Mouse (Mus musculus): ENCODE results near the gene Uck1.
A peak's percentile ranks its signal among the peaks of the same experiment; 100 is the strongest.

The Uck1 gene

GRCm38 (mm10) chr2:32258887-32259533 lies 949 bp downstream of the Uck1 start:
- no peak for DNase-seq (ENCODE audit: low spot score)

DNA sequence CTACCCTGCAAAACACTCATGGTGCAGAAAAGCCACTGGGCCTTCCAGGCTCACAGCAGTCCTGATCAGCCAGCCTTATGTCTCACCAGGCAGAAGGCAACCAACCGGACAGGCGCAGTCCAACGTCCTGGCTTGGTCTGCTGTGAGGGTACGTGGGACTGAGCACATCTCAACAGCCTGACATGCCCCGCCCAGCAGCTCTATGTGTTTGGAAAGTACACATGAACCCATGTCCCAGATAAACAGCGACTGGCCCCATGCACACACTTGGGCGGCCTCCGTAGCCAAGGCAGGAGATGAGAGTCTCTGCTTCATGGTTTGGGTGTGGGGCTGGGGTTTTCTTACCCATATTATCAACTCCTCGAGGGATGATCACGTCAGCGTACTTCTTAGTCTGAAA lies 3.7 kb downstream of the Uck1 start:
- DNase-seq (ENCODE audit: low spot score): no peak

- no peak for DNase-seq (ENCODE audit: low spot score)
Observed at GRCm38 (mm10) chr2:32254563-32254962, 5.4 kb downstream of the Uck1 start.

DNA sequence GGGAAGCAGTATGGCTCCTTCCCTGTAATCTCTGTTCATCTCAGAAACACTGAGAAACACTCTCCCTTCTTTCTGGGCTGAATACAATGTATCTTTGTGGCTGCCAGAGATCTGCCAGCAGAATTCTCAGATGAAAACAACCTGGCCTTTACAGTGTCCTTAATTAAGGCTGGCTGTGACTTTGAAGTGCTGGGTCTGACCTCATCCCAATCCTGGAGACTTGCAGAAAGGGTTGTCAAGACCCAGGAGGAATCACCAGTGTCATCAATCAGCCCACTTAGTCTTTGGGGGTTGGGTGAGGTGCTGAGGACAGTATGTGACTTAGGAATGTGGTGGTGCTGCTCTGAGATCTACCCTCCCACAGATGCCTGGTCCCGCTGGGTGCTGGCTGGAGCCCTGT lies 6.6 kb downstream of the Uck1 start:
- DNase-seq (ENCODE audit: low spot score): no peak

DNA sequence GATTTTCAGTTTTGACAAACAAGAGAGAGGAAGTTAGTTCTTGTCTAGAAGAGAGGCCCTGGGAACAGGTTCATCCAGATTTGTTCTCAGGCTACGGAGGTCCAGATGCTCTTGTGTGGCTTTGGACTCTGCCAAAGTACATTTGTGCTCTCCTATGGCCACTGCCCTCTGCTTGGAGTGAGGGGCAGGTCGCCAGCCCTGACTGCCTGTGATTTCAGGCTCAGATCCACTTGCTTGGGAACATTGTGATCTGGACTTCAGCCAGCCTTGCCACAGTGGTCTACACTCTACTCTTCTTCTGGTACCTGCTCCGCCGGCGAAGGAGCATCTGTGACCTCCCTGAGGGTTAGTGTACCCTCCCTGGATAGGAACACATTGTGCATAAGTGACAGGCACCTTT lies 7.3 kb downstream of the Uck1 start:
- no peak for DNase-seq (ENCODE audit: low spot score)

GRCm38 (mm10) chr2:32251791-32252527 lies 8.0 kb downstream of the Uck1 start:
- DNase-seq (ENCODE audit: low spot score): no peak

DNA sequence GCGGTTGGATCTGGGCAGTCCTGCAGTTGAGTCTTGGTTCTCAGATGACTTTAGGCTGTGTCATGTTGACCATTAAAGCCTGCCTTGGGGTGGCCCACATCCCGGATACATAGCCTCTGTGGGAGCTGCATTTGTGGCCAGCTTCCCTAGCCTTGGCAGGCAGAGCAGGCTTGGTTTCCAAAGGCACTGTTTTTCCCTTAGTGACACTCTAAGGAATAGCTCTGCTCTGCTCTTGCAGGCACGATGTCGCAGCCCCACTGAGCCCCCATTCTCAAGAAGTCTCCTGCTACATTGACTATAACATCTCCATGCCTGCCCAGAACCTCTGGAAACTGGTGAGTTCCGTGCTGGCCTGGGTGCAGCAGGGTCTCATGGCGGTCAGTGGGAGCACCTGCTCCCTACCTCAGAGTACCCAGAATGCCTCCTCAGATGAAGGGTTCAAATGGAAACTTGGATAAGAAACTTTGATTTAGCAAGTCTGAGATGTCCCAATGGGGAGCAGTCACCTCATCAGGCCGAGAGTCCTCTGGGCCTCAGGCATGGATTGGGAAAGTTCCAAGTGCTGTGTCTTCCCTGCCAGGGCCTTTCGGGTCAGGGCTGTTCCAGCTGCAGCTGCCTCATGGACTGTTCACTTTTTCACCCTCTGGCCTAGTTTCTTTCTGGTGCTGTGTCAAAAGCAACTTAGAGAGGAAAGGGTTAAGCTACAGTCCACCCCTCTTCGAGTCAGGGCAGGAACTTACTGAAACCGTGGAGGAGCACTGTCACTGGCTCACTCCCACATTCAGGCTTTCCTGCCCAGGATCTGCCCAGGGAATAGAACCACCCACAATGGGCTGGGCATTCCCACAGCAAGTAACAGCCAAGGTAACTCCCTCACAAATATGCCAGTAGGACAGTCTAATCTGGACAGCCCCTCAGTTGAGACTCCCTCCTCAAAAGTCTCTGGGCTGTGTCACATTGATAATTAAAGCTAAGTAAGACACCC lies 11.3 kb downstream of the Uck1 start:
- no peak for DNase-seq (ENCODE audit: low spot score)

DNA sequence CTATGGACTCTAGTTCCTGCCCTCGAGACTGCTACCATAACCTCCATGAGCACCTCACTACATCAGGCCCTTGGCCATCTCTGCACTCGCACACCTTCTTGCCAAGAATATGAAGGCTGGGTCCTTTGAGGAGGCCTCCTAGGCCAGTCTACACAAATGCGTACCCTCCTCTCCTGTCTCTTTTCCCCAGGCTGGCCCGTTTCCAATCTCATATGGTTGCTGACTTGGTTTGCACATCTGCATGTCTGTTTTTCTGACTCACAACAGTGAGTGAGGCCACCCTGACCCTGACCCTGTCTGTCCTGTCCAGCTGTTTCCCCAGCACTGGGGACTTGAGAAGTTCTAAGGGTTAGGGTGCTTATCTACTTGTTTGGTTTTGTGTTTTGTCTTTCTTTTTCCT lies 13.2 kb downstream of the Uck1 start:
- DNase-seq (ENCODE audit: low spot score): no peak

DNA sequence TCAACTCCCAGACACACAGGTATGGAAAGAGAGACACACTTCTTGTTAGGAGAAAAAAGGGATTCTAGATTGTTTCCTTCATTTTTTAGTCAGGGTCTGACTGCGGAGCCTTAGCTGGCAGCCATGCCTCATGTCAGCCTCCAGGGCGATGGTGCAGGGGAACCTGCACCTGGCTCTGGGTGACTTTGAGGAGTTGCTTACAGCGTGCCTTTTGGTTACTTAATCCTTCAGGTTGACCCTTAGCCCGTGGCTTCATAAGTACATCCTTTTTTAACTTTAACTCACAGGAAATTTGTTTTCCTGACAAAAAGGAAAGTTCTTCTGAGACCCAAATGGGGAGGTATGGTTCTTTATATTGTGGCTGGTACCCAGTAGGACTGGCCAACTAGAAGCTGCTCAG lies 17.0 kb downstream of the Uck1 start:
- DNase-seq (ENCODE audit: low spot score): no peak

DNA sequence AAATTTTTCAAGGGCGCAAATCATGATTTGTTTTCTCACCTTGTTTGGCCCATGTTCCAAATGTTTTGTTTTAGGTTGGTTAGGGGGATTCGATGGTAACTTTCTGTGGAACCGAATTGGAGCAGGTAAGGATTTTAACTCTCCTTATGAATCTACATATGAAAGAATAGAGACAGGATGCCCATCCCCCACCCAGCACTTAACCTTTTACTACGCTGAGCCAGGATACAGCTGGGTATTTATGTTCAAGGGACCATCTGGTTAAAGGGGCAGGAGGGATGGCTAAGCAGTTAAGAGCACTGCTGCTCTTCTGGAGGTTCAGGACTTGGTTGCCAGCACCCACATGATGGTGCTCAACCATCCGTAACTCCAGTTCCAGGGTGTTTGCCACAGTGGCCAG lies 19.4 kb downstream of the Uck1 start:
- no peak for DNase-seq (ENCODE audit: low spot score)

DNA sequence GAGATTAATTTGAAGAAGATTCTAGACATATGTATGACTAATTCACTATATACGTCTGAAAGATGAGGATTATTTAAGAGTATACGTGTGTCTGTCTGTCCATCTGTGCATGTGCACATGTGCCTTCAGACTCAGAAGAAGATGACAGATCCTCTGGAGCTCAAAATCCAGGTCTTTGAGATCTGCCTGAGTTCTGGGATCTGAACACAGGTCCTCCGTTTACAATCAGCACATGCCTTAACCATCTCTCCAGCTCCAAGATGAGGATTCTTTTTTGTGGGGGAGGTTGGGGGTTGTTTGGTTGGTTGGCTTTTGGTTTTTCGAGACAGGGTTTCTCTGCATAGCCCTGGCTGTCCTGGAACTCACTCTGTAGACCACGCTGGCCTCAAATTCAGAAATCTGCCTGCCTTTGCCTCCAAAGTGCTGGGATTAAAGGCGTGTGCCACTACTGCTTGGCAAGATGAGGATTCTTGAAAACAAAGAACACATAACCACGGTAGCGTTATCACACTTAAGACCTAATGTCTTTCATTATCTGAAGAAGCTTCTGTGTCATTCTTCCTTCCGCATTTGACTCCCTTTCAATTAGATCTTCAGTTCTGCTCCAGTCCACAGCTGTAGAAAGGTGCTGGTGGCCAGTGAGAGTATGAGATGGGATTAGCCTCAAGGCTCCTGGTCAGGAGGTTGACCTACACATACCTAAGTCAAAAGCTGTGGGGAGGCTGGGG lies 21.1 kb downstream of the Uck1 start:
- DNase-seq (ENCODE audit: low spot score): no peak

GRCm38 (mm10) chr2:32237571-32237970 lies 22.4 kb downstream of the Uck1 start:
- DNase-seq (ENCODE audit: low spot score): no peak

- no peak for DNase-seq (ENCODE audit: low spot score)
Observed at GRCm38 (mm10) chr2:32236760-32237487, 23.0 kb downstream of the Uck1 start.

- peak; percentile 80 for DNase-seq (ENCODE audit: low spot score)
Observed at GRCm38 (mm10) chr2:32235886-32236759, 23.8 kb downstream of the Uck1 start, which contains the start of gene Pomt1. Gene Pomt1 (plus strand): TSS chr2:32236590.

- DNase-seq (ENCODE audit: low spot score): no peak
Observed at GRCm38 (mm10) chr2:32235433-32235832, 24.5 kb downstream of the Uck1 start.

DNA sequence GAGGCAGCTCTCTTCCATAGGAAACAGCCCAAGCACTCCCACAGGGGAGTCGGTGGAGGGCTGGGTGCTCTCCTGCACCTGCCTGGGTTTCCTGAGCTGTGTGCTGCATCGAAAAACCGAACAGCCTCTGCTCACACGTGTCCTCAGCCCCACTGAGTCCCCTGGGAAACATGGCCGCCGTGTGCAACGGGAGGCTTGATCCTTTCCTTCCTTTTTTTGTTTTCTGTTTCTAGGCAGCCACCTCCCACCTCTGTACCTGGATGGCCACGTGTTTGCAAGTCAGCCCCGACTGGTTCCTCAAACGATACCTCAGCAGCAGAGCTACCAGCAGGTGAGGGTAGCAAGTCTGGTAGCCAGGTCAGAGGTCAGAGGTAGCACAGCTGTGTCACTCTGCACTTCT lies 37.9 kb downstream of the Uck1 start:
- DNase-seq (ENCODE audit: low spot score): no peak

- no peak for DNase-seq (ENCODE audit: low spot score)
Observed at GRCm38 (mm10) chr2:32221577-32221976, 38.4 kb downstream of the Uck1 start.

- no peak for DNase-seq (ENCODE audit: low spot score)
Observed at GRCm38 (mm10) chr2:32220969-32221368, 39.0 kb downstream of the Uck1 start.

GRCm38 (mm10) chr2:32220021-32220420 lies 39.9 kb downstream of the Uck1 start:
- no peak for DNase-seq (ENCODE audit: low spot score)

DNA sequence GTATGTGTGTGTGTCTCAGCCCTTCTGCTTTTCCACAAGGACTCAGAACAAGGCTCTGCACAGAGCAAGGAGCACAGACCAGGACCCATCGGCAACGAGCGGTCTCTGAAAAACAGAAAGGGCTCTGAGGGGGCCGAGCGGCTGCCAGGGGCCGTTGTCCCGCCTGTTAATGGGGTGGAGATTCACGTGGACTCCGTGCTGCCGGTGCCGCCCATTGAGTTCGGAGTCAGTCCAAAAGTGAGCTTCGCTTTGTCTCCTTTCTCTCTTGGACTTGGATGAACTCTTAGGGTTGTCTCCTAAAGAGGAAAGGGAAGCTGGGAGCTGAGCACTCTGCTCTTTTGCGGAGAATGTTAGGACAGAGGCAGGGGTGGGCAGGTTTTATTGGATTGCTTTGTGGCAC lies 40.5 kb downstream of the Uck1 start:
- no peak for DNase-seq (ENCODE audit: low spot score)
